Mouse (Mus musculus) CD8-positive naive resting alpha-beta T cell, adult 2 months (primary cell): ENCODE data around the gene Arg1.

Experiments
- DNase-seq, 2 experiments: peaks; one replicate each; pipeline ENCODE4 v3.0.0; 2022; ENCODE audit warnings: low read depth in 2 of 2, low spot score in 2 of 2

Gene Arg1

DNA sequence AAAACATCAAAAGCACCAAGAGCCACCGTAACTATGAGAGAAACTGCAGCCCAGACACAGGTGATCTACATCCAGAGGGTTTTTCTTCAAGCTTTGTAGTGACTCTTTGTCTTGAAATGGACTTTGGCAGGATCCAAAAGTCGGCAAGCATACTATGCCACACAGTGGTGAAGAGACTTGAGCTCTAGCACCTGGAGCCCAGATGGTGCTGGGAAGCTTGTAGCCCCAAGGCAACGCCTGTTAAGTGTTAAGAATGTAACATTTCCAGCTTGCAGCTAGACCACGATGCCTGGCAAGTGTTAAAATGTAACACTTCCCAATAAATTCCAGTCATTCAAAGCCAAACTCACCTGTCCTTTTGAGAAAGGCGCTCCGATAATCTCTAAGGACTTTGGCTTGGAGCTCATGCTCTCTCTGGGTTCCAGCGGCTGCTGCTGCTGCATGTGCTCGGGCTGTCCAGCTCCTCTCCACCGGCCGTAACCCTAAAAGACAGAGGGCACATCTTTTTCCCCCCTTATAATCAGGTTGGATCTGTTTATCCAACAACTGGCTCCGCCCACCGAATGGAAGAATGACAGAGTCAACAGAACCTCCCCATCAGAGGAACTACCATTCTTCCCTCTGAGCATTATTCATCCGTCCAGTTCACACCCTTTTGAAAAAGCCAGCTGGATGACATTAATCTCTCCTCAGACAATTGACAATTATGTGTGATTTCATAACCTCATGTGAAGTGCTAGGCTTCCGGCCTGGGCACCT is at the start of gene Arg1:
Arg1 (minus strand) TSS at position 523 of the 759 bp plus-strand sequence.
- no peak for DNase-seq

DNA sequence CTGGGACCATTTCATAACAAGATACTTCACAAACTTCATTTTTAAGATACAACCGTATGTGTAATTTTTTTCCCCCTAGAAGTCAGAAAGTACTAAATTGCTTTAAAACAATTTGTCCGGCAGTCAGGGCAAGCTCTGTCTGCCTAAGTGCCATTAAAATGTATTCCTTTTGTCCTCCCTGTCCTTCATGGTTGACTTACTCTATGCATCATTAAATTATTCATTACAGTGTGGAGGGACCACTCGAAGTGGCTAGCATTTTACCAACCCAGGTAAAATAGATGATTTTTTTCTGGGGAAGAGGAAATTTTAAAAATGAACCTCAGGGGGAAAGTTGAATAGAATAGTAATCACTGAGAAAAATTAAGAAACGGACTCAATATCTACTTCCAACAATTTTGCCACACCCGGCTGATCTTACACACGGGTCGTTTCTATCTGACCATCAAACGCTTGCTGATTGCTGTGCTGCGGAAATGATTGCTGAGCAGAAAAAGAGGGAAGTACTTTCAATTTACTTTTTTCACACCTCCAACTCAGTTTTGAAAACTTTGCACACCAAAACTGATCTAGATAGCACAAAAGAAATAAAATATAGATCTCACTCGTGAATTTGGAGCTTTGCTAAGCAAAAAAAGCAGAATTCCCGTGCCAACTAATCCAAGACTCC is 46.7 kb upstream of the Arg1 start:
- DNase-seq = no peak

DNA sequence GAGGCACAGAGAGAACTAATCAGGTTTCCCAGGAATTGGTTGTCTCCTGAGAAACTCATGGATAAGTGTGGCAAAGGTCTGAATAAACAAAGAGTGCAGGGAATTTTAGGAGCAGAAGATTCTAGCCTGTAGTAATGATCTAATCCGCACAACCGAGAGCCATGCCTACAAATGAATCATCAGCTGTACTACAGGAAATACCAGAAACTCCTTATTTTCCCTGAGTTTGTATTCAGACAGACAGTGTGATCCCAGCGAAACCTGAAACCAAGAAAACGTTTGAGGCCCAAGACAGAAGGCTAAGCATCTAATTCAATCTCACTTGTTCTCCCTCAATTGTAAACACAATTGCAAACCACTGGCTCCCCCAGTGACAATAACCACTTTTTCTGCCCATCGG is 46.1 kb upstream of the Arg1 start:
- DNase-seq = no peak

DNA sequence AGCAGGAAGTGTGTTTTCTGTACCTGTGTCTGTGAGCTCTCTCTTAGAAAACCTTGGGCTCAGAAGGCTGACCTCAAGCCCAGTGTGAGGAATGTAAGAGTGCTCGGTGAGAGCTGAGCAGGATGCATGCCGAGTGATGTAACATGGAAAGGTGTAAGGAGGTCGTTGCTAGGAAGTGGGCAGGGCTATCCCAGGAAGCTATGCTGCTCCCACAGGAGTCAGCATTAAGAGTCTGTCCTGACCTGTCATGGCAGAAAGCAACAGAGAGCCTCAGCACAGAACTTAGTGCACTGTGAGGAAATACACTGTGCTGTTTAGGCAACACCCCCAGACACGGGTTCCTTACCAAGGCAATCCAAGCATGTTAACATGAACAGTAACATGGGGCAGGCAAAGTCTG is 45.6 kb upstream of the Arg1 start:
- DNase-seq = no peak

DNA sequence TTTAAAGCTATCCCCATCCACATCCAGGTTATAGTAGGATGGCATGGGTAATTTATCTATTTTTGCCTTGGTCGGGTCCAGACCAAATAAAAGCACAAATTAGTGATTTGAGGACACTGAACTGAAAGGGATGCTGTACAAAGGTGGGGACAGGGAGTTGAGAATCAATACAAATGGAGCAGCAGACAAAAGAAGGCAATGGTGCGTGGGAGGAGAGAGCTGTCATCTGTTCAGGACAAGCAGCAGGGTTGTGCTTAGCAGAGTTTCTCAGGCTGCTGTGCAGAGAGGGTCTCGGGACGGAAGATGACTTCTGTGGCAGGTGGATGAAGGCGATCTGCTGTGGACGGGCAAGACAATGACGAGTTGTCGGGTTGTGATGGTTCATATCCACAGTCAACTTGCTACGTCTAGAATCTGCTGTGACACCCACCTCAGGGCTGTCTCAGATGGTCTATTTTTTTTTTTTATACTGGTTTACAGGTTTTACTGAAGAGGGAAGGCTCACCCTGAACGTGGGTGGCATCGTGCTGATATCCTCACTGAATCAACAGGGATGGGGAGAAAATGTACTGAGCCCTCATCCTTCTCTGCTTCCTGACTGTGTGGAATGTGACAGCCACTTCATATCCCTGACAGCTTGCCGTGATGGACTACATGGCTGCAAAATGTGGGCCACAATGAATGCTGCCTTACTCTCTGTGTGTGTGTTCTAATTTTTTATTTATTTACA is 38.7 kb upstream of the Arg1 start:
- no peak for DNase-seq

DNA sequence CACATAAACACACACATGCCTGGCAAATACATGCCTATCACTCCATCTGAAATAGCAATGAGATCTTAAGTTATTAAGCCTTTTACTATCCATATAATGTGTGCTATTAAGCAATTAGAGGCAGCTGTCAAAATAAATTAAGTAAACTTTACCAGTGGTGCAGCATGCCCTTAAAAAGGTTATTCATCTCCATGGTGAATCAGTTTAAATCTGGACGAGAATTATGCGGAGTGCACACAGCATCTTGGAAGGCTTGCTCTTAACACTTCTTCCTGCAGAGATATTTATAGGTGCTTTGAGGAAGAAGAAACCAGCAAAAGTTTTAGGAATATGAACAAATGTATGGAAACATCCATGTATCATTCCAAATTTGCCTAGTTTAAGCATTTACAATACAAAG is 34.6 kb upstream of the Arg1 start:
- DNase-seq = no peak

DNA sequence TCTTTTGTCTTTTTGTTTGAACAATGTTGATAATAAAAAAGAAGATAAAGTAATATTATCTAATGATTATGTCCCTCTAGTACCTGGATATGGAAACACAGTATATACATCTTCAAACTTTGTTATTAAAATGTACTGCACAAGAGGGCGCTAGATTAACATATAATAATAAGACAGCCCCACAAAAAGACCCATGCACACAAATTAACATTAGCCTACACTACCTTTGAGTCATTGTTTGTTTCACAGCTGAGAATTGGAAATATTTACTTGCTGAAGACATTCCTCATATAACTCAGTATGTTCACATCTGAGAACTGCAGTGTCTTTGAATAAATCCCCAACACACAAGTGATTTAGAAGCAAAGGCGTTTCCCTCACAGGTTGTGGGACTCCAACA is 33.8 kb upstream of the Arg1 start:
- DNase-seq = no peak

DNA sequence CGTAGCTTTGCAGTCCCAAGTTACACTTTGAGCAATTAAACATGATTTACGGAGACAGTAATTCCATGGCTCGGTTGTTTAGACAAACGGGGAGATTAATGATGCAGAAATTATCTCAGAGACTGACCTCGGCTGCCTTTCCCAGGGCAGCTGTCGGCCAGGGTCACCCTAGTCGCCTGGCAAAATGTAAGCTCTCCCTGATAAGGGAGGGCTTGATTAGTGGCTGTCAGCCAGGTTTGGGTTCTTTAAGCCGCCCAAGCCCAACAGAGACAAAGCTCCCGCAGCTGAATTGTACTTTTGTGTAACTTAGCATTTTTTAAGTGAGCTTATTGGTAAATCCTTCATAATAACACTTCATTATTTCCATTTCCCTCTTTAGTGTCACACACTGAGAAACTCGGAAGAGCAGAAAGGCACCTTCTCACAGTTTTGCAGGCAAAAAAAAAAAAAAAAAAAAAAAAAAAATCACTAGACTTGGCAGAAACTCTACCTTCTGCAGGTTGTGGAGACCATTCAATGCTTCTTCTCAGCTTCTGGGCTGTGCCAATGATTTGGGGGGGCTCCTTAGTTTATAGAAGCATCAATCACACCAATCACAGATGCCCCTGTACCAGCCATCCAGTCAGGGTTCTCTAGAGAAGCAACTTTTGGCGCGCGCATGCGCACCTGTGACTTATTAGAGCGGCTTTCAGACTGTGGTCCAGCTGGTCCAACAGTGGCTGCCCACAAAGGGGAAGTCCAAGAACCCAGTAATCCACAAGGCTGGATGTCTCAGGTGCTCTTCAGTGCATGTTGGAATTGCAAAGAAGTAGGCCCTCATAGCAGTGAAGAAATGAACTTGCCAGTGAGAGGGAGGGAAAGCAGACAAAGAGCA is 32.0 kb upstream of the Arg1 start:
- no peak for DNase-seq

DNA sequence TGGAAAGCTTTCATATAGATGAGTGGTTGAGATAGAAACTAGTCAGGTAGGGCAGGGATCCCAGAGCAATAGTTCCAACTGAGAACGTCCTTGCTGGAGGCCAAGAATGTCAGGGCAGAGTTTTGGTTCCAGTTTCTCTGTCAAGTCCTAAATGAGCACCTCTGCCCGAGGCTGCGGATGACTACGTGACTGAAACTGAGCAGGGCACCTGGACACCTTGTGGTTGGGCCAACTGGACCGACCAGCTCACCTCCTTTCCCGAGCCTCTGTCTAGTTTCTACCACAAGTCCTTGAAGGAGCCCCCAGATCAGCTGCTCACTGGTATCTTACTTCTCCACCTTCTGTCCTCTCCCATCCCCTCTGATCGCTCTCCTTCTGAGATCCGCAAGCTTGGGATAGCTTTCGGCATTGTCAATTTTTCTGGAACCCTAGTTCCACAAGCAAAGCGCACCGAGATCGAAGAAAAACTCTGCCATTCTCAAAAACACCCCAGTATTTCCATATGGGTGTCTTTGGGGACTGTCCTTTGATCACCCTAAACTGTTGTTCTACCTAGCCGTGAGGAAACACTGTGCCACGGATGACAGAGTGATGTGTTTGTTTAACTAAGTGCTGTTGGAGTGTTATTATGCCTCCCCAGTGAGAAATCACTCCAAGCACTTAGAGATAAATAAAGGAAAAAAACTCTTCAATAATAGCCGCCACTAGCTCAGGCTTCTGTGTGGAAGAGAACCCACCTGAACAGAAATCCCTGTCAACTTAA is 31.2 kb upstream of the Arg1 start:
- DNase-seq = no peak

DNA sequence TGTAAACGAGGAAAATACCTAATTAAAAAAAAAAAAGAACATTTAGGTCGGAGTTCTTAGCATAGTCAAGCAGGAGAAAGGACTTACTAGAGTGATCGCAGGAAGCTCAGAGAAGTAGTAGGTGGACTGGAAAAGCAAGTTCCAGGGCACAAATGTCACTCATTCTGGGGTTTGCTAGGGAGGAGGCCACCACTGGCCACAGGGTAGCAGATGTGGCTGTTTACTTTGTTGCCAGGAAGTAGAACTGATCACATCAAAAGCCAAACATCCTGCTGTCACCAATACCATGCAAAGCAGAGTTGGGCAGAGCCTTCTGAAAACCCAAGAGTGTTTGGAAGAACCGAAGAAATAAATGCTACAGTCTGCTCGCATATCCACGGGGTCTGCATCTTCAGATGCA is 26.6 kb upstream of the Arg1 start:
- no peak for DNase-seq

DNA sequence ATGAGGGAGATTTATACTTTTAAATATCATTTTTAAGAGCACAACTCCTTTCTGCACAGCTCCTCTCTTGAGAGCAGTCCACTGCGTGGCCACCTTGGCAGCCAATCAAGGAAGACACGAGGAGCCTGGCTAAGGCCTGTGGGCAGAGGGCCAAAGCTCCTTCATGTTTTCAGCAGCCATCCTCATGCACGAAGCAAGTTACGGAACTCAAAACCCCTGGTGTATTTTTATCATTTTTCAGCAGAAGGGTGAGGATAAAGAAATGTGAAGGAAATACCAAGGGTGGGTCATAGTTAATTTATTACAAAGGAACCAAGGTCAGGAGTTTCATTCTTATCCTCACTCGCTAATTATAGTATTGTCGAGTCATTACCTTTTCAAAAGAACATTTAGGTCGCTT is 25.3 kb upstream of the Arg1 start:
- DNase-seq = no peak

DNA sequence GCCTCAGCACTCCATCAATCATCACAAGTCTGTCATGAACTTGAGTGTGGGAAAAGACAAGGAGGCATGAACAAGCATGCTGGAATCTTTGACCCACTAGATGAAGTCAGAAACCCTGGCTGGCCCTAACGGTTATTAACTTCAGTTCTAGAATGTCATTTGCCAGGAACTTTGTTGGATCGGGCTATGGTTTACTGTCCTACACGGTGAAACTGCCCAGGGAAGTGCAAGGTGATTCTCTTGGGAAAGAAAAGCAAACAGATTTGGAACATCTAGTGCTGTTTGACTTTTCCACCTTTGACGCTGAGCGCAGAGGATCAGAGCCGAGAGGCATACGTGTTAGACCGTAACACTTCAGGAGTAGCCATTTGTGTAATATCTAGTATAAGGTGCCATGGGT is 24.3 kb upstream of the Arg1 start:
- DNase-seq = no peak

DNA sequence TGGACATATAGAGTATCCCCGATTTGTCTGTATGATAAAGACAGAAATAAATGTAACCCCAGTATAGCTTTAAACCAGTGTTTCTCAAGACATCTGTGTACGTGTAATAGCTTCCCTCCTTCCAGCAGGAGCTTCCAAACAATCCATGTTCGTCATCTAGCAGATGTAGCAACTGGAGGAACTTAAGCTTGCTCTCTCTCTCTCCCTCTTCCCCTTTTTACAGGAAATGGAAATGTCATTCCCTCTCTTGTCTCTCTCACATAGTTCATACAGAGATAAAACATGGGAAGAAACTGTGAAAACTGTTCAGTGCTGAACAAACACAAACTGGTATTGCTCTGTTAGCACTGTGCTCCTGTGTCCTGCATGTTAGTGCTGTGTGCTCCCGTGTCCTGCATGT is 22.9 kb upstream of the Arg1 start:
- no peak for DNase-seq

DNA sequence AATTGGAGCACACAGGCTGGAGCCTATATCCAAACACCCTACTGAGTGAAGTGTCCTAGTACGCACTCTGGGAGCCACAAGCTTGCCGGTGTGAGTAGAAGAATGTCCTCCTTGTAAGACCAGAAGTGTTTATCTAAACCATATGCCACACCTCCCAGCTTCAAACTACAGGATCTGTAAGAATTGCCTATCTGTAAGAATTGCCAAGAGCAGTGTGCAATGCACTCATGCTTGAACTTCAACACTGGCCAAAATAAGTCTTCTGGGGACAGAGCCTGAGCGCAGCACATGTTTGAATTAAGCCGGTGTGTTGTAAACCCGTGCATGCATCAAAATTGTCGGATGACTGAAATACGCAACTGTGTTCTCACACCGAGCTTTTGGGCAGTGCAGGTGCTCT is 21.0 kb upstream of the Arg1 start:
- DNase-seq = no peak

DNA sequence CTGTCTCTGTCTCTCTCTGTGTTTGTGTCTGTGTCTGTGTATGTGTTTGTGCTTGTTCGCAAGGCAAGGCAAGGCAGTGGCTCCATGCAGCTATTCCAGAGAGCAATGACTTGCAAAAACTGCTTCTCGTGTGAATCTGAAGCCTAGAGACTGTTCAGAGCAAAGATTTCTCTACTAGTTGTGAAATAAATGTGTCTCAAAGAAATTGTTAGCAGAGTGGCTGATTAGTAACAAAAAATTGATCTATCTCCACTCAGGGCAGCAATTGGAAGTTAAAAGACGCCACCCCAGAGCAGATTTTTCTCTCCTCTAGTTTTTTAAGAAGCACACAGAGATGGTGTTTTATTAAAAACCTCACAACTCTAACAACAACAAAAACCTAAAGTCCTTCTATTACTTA is 20.6 kb upstream of the Arg1 start:
- no peak for DNase-seq

DNA sequence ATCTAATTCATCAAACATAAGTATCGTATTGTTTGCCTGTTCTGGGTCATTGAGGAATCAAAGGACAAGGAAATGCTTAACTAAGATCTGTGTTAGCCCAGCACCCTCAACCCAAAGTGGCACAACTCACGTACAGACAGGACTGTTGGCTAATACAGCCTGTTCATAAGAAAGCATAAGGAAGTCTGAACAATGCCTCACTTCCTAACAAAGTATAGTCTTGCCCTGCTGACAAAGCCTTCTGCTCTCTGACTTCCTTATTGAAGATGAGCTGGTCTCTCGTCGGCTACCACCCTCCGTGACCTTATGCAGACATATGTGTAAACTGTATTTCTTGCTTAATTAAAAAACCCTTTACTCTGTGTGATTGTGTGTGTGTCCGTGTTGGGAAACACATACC is 2.9 kb upstream of the Arg1 start:
- no peak for DNase-seq

DNA sequence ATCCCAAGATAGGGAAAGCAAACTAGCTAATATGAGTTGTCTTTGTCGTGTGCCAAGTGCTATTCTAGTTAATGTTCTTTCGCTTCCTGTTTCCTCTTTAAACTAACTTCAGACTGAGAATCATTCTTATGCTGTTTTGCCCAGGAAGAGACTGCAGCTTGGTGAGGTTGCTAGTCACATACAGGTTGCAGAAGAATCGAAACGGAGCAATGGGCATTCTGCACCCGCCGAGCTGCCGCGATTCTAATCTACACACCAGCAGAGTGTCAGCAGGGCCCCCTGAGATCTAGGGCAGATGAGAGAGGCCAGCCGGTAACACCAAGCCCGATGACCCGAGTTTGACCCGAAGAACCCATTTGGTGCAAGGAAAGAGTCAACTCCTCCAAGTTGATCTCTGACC is 788 bp upstream of the Arg1 start:
- DNase-seq = no peak

DNA sequence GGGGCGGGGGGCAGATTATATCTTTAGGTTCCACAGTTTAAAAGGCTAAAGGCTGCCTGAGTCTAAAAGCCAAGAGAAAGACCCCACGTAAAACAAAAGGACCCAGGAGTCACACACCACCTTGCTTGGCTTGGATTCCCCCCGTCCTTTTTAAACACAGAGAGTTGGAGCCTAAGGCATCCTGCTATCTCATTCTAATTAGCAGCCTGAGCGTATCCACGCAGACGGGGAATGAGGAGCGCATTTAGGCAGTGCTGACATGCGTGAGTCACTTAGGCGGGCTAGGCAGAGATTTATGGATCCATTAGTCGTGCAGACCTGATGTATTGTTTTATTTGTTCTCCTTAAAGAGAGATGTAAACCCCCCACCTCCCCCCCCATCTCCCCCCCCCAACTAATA is 904 bp downstream of the Arg1 start:
- DNase-seq = no peak

DNA sequence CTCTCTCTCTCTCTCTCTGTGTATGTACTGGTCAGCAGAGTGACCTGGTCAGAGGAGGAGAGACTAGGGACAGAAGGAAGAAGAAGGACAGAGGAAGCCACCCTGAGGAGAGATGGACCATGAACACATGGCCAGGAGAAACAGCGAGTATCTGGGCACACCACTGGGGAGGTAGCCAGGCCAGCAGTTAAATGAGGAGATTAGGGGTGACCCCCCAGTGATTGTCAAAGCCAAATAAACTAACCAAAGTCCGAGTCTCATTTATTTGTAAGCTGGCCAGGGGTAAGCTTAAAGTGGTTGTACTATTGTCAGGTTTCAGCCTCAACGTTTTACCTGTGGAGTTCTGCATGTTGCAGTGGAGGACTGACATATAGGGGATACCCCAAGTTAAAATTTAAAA is 3.0 kb downstream of the Arg1 start:
- no peak for DNase-seq

DNA sequence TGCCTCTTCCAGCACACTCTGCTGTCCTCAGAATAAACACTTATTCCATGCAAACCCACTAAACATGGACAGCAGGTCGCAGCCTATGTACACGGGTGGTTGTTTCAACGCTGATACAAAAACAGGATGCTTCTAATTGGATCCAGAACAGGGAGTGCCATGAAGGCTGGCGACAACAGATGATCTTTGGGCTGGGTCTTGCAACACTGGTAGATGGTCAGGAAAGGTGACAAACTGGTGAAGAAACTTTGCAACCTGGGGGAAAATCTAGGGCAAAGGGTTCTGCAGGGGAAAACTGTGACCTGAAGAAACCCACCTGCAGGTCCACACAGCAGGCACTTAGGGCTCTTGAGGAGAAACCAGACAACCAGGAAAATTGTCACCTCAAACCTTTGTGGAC is 4.3 kb downstream of the Arg1 start:
- DNase-seq = no peak

DNA sequence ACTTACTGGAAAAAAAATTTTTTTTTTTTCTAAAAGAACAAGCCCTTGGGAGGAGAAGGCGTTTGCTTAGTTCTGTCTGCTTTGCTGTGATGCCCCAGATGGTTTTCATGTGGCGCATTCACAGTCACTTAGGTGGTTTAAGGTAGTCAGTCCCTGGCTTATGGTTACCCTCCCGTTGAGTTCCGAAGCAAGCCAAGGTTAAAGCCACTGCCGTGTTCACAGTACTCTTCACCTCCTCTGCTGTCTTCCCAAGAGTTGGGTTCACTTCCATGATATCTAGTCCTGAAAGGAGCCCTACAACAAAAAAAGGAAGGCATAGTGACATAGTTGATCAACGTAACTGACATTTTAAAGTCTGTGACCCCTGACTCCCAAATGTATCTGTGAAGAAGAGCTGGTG is 11.8 kb downstream of the Arg1 start:
- no peak for DNase-seq
